Mouse (Mus musculus): ENCODE data around the gene Rngtt.
"Not testable (repeated sequence)": the region's sequence is repeated elsewhere in the genome, so short reads cannot be mapped to it uniquely, and the experiment has no call there.

The Rngtt gene

DNA sequence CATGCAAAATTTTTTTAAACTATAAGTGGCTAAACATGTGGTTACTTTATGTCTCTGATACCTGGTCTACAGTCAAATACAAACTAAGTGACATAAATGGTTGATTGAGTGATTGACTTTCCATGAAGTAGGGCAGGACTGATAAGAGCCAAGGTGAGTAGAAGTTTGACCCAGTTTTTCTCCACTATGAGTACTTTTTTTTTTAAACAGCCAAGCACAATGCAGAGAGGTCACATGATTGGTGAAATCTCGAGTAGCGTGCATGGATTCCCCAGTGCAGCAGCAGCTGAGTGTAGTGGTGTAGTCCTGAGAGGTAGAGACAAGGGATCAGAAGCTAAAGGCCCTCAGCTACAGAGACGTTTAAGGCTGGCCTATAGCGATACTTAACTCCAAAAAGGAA, 118.7 kb downstream of the Rngtt start:
- DNase-seq (ENCODE audit: low read depth in 1 of 2, low spot score in 2 of 2) = no peak

DNA sequence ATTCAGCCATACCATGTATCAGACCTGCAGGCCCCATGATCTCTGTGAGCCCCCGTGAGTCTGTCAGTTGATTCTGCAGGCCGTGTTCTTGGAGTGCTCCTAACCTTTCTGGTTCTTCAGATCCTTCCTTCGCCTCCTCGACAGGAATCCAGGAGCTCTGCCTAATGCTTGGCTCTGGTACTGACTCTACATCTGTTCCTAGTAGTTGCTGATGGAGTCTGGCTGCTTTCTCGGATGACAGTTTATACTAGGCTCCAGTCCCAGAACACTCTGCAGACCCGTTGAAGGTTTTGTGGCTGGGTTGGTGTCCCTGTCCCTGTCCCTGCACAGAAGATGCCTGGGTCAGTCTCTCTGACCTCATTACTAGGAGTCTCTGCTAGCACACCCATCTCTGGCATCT, 131.8 kb downstream of the Rngtt start:
- no peak for DNase-seq (ENCODE audit: low read depth in 1 of 2, low spot score in 2 of 2)

DNA sequence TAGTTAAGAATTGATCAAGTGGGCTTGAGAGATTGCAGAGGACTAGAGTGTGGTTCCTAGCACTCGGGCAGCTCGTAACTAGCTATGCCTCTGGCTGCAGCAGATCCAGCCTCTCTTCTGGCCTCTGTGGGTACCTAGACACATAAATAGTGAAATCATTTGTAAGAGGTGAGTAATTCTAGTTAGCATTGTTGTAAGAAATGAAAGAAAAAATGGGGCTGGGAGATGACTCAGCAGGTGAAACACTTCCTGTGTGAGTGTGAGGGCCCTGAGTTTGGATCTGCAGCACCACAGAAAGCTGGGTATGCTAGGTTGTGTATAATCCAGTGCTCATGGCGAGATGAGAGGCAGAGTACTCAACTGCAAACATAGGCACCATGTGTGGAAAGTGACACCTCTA, 136.2 kb downstream of the Rngtt start:
- no peak for DNase-seq (ENCODE audit: low read depth in 1 of 2, low spot score in 2 of 2)

DNA sequence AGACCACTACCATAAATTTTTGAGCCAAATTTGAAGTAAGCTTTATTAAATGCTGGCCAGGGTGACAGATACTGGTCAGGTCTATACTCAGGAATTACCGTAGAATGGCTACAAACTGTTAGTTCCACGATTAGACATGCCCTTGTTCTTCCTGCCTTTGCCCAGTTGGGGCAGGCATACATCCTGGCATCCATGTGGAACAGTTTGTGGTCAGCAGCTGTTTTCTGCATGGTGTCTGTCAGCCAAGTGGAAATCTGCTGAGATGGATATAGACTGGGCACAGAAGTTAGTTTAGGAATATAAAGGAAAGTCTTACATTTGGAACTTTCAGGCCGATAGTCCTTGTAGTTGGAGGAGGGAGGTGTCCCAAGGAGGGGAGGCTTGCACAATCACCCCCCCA, 136.8 kb downstream of the Rngtt start:
- no peak for DNase-seq (ENCODE audit: low read depth in 1 of 2, low spot score in 2 of 2)

DNA sequence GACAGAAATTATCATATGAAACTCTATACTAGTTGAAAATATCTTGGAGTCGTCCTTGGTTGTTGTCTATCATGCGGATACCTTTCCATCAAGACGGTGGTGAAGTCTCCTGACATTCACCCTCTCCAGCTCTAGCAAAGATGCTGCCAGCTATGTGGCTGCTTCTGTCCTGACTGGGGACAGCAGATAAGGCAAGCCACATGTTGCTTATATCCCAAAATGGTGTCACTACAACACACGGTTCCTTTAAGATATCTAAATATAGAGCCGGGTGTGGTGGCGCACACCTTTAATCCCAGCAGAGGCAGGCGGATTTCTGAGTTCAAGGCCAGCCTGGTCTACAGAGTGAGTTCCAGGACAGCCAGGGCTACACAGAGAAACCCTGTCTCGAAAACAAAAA, 140.2 kb downstream of the Rngtt start:
- DNase-seq (ENCODE audit: low read depth in 1 of 2, low spot score in 2 of 2) = not testable (repeated sequence)

DNA sequence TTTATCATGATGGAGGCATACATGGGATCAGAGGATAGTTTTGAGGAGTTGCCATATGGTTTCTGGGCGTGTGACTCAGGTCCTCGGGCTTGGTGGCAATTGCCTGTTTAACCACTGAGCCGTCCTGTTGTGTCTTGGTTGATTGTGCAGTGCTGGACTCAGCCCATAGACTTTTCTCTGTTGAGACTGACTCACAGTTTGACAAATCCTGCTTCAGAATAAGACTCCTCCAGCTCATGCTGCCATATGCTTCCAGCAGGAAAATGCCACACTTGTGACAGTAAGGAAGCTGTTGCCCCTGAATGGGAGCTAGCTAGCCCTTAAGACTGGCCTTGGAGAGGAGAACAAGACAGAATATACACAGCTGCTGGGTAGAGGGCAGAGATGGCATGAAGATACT, 149.7 kb downstream of the Rngtt start:
- no peak for DNase-seq (ENCODE audit: low read depth in 1 of 2, low spot score in 2 of 2)

DNA sequence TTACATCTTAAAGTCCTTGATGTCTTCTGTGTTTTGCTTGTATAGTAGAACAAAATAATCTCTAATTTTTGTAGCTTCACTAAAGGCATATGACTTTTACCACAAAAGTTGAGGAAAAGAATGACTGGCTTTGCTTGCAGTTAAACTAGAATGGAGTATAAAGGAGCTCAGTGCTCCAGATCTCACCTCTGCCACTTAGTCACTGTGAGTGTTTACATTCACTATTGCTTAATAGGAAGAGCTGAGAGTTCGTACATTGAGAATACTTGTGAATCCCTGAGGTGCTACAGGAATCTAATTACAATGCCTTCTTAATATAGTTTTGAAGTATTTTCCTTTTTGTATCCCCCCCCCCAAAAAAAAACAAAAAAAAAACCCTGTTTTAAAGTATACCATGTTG, 154.3 kb downstream of the Rngtt start:
- no peak for DNase-seq (ENCODE audit: low read depth in 1 of 2, low spot score in 2 of 2)

DNA sequence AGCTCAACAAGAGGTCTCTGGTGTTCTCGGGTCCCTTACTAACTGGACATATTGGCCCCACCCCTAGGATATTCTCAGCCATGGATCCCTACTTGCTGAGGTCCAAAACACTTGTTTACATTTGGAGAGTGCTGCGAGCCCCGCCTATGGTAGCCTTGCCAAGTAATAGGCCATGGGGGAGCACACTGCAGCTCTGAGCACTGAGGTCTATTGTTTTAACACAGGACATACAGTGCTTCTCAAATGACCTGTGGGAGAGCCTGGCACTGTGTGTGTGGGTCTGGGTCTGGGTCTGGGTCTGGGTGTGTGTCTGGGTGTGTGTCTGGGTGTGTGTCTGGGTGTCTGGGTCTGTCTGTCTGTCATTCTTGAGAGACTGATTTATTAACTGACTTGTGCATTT, 155.8 kb downstream of the Rngtt start:
- DNase-seq (ENCODE audit: low read depth in 1 of 2, low spot score in 2 of 2) = no peak

DNA sequence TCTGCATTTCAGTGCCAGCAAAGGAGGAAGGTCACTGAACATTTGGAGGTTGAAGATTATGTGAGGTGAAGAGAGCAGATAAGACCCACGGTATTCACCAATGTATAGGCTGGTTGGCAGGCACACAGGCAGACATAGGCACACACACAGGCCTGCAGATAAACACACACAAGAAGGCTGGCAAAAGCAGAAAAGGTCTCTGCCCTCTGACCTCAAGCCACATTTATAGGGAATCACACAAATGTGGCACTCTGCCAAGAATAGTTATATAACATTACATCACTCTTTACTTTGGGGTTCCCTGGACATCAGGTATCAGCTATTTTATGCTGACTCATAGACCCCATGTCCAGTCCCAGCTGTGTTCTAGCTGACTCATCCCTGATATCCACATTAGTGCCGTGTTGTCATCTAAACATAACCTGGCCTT, 156.9 kb downstream of the Rngtt start:
- no peak for DNase-seq (ENCODE audit: low read depth in 1 of 2, low spot score in 2 of 2)

DNA sequence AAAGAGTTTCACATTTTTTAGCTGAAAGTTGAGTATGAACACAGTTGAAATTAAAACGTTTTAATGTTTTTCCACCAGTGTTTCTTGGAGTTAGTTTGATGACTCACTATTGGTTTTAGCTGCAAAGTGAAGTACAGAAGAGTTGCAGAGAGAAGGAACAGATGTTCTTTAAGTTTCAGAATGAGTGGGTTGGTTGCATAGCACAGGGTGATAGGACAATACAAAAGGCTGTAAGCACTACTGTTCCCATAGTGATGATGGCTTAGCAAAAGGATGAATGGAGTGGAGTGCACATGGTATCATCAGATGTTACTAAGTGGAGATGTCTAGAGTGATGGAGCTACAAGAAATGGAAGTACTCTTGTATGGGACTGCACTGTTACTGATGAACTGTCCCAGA, 157.5 kb downstream of the Rngtt start:
- DNase-seq (ENCODE audit: low read depth in 1 of 2, low spot score in 2 of 2) = no peak

DNA sequence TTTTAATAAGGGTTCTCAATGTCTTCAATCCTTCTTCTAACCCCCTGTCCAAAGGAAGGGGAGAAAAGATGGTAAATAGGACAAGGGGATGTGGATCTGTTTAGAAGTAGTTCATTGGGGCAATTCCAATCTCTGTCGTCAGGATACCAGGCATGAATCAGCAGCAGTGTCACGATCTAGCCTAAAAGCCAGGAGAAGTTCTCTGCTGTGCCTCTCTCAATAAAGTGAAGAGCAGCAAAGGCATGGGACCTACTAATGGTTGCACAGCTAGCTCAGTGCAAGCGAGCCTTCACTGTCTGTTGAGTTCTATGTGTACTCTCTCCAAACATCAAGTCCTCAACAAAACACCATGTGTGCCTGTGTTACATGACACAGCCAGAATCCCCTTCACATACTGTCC, 158.0 kb downstream of the Rngtt start:
- no peak for DNase-seq (ENCODE audit: low read depth in 1 of 2, low spot score in 2 of 2)

DNA sequence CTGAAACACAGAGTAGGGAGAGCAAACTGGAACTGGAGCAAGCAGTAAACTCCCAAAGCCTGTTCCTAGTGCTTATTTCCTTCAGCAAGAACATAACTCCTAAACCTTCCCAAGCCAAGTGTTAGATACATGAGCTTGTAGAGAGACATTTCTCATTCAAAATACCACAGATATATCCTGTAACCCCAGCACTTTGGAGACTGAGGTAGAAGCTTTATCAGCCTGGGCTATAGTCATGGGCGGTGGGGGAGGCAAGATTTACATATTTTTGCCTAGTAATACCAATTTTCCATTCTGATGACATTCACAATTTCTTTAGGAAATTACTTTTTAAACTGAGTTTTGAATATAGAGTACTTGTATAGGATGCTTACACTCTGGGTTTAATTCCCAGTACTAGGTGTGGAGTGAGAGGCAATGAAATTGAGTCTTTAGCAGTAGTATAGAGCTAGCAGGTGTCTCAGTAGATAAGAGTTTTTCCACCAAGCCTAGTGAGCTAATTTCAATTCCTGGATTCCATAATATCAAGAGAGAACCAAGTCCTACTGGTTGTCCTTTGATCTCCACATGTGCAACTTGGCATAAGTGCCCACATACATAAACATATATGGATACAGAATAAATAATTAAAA, 160.7 kb downstream of the Rngtt start:
- DNase-seq (ENCODE audit: low read depth in 1 of 2, low spot score in 2 of 2) = no peak

DNA sequence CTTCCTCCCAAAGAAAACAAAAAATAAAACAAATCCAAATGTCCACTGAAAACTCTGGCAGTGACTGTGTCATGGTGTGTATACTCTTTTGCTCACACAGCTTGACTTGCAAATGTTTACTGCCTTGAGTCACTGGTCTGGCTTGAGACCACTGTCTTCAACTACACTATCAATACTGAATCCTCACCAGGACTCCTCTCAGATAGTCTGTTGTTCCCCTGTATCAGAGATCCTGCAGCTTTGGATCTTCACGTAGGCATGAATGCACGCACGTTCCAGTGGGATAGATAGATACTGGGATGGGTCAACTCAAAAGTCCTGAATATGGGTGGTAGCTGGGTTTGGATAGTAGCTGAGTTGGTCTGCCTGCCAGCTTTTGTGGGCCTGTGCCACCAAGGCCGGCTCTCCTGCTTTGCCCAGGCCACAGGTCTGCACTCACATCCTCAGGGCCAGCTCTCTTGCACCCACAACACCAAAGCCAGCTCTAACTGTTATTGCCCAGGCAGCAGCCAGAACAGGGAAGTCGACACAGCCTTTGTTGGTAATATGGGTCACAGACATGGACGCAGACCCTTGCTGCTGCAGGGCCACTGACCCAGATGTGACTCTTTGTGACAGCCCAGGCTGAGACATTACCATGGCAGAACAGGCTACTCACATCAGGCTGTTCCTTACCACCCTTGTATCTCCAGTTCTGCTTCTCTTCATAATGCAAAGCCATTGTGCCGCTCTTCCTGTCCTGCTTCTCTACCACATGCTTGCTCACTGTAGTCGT, 168.1 kb downstream of the Rngtt start:
- DNase-seq (ENCODE audit: low read depth in 1 of 2, low spot score in 2 of 2) = no peak

DNA sequence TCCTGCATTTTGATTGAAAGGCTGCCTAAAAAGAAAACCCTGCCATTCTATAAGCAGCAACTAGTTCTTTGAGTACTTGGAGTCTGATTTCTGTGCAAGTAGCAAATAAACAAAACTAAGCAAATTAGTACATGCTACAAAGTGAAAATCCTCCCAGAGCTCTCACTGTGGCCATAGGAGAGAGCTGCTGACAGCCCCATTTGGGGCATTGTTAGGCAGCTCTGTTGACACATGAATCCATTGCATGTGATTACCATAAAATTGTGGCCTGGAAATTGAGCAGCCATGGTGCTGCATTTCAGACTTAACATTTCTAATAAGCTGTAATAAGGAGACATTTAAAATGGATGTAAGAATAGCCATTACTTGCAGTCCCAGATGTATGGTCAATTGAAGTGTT, 171.6 kb downstream of the Rngtt start:
- DNase-seq (ENCODE audit: low read depth in 1 of 2, low spot score in 2 of 2) = no peak

DNA sequence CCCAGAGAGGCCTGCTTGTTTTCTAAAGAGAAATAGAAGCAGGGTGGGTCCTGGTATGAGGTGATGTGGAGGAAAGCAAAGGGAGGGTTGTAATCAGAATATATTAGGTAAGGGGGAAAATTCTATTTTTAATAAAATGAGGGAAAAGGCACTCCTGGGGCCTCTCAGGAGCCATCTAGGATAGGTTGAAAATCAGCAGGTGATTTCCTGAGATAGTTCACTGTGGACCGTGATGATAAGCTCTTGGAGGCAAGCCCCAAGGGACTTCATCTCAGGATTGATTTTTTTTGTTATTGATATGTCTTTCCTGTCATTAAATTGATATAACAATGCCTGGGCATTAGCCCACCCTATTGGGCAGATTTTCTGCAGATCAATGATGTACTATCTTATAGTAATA, 175.9 kb downstream of the Rngtt start:
- no peak for DNase-seq (ENCODE audit: low read depth in 1 of 2, low spot score in 2 of 2)

DNA sequence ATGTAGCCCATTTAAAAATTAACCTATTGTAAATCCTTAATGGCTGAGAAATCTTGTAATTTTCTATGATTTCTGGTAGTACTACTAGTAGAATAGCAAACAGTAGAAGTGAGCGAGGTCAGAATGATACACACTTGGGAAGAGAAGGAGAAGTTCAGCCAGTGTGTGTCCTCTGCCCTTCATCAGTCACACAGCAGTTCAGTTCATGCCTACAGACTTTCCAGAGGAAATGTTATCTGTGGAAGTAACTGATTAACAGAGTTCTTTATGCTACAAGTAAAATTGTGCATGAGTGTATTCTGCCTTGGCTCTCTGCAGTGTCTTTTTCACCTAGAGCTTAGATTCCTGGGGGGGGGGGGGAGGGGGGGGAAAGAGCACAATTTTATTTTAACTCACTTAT, 181.0 kb downstream of the Rngtt start:
- DNase-seq (ENCODE audit: low read depth in 1 of 2, low spot score in 2 of 2) = no peak

DNA sequence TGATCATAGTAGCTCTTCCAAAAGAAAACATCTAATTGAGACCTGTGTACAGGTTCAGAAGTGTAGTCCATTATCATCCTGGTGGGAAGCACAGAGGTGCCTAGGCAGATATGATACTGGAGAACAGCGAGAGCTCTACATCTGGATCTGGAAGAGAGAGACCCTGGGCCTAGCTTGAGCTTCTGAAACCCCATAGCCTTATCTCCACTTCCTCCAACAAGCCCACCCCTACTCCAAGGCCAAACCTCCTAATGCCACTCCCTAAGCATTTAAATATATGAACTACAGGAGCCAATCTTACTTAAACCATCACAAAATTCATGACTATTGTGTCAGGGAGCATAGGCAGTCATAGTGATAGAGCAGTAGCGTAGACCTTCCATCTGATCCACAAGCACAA, 184.3 kb downstream of the Rngtt start:
- no peak for DNase-seq (ENCODE audit: low read depth in 1 of 2, low spot score in 2 of 2)

DNA sequence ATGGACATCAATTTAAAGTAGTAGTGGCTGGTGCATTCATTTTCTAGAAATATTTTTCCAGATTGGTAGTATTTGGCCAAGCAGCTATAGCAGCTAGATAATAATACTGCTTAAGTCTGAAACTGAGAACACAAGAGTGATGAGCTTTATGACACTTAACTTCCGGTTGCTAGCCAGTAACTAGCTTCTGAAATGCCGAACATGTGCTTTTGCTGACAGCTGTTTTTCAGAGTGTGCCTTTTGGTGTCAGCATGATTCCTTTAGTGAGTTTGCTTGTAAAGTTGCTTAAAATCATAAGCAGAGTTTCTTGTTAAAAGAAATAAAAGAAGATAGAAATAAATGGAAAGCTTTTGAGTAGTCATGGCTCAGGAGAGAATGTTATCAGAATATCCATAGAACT, 186.9 kb downstream of the Rngtt start:
- no peak for DNase-seq (ENCODE audit: low read depth in 1 of 2, low spot score in 2 of 2)

DNA sequence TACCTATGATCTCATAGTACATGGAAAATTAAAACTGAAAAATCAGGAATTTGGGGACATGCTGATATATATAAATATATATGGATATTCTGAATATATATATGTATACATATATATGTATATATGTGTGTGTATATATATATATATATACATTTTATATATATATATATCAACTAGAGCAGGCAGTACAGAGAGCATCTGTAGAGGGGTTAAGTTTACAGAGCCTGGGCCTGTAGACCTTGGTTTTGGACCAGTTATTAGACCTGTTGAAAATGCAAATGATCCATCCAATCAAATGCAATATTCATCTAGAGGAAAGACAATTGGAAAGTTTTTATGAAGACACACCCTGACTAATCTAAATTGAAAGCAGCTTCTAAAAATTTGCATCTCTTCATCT, 187.5 kb downstream of the Rngtt start:
- DNase-seq (ENCODE audit: low read depth in 1 of 2, low spot score in 2 of 2) = no peak

DNA sequence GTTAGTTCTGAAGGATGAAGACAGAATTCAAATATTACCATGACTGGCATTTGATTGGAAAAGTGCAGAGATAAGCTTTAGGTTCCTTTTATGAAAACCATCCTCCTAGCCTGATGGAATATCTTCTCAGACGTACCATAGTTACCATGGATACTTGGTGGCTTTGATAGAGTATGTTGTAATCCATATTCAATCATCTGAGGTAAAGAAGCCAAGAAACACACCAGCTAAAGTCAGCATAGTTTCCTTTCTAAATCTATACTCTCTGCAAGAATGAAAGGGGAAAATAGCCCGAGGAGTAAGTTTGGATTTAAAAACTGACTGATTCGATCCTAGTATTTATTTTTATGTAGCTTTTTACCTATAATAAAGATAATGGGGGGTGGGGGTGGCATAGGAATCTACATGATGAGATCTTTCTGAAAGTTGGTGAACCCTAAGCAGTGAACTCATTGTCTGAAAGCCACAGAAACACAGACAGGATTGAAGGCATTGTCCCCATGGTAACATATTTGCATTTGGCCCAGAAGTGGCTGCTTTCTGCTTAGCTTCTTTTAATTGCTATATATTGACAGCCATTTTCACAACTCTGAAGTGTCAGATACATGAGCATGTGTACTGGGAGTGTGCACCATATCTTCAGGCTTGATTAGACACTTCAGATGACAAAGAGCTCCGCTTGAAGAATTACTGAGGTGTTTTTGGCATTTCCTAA, 188.2 kb downstream of the Rngtt start:
- no peak for DNase-seq (ENCODE audit: low read depth in 1 of 2, low spot score in 2 of 2)

DNA sequence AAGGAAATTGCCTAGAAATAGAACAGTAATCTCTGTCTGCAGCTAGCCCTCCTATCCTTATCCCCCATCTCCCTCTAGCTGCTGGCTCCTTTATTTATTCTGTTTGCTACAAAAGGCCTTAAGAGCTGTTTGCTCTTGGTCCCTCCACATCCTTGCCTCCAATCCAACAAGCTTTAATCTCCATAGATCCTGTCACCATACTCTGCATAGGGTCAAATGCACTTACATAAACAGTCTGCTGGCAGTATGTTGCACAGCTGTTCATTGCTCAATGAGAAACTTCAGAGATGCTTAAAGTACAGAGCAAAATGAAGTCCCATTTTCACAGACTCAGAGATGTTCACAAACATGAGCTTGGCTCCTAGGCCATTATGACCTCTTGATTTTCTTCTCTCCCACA, 196.5 kb downstream of the Rngtt start:
- DNase-seq (ENCODE audit: low read depth in 1 of 2, low spot score in 2 of 2) = no peak

DNA sequence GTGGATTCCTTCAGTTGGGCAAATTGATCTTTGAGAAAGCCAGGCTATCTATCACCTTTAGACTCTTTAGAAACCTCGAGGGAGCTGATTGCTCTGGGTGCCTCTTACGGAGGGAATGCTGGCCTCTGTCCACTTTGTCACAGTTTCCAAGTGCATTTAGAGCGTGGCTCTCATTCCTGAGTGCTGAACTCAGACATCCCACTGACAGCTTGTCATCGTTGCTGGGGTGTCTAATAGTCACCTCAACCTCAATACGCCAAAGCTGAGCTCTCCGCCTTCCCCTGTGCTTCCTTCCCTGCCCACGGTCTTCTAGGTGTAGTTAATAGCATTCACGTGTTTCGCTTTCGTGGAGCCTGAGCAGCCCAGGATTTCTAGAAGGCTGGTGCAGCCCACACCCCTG, 200.4 kb downstream of the Rngtt start:
- DNase-seq (ENCODE audit: low read depth in 1 of 2, low spot score in 2 of 2) = no peak

Data from monocyte, adult 2 months (primary cell).